Mouse (Mus musculus) heart, adult 2 months (tissue): ENCODE data around the gene Dgkg.

Experiments
- CTCF ChIP-seq: fragments of 200-600 bp; IDR thresholded peaks from 2 replicates; pipeline ENCODE4 v1.8.1; 2022; ENCODE audit warnings: antibody characterized with exemption, mild to moderate bottlenecking, moderate library complexity
- POLR2A ChIP-seq: fragments of 200-500 bp; IDR thresholded peaks from 2 replicates; pipeline ENCODE4 v1.6.1; 2011; ENCODE audit warnings: mild to moderate bottlenecking, low read depth, low read length, control low read depth; ENCODE audit not compliant: insufficient read depth

- TF ChIP-seq CTCF = no peak
- no peak for TF ChIP-seq POLR2A
Measured at GRCm38 (mm10) chr16:22436106-22436505, 220.9 kb downstream of the Dgkg start.
